Mouse (Mus musculus): ENCODE measurements around the gene Lrcol1. TPM values are rescaled to one million over a fixed set of nuclear protein-coding genes. Genes with fewer than 3 reads are reported as not detected.

Lrcol1 gene
- polyA plus RNA-seq, 1 experiment from 2014 or later = not detected

DNA sequence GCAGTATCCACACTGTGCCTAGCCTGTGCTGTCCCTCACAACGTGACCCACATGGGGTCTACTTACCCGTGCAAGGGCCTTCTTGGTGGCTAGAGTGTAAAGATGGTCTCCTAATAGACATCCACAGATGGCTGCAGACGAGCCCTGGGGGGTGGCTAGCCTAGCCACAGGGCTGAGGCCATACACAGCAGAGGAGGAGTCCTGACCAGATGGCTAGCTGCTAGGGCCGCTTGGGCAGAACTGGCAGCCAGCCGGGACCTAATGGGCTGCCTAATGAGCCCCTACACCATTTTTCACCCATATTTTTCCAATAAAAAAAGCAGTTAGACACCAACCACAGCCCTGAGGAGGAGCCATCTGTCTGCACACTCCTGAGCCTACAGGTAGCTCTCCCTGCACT is 48.2 kb downstream of the Lrcol1 start:
- no peak overlapping the region for H3K27ac ChIP-seq (ENCODE audit: low read length)
- H3K4me3 ChIP-seq (ENCODE audit: low read depth, low read length) = no peak overlapping the region
- 74% methylated on average over 5 of the region's 5 CpGs for WGBS
- H3K9ac ChIP-seq (replicated peaks; ENCODE audit: low read depth, low read length) = no peak overlapping the region
- H3K9me3 ChIP-seq (ENCODE audit: control insufficient read depth, low read depth, low read length) = no peaks in the 10 kb centered on the region
- H3K4me1 ChIP-seq (ENCODE audit: control insufficient read depth, insufficient read depth, low read length) = no peaks in the 10 kb centered on the region
- no peaks in the 10 kb centered on the region for H3K27me3 ChIP-seq (ENCODE audit: control insufficient read depth, insufficient read depth, low read length)
- H3K36me3 ChIP-seq (ENCODE audit: control insufficient read depth, insufficient read depth, low read length) = no peaks in the 10 kb centered on the region
- no peak overlapping the region for H3K4me2 ChIP-seq (replicated peaks; ENCODE audit: low read depth, low read length)
- no peak for ATAC-seq (ENCODE audit: insufficient number of reproducible peaks, insufficient read depth, low FRiP score, low read depth)

- H3K9ac ChIP-seq (replicated peaks; ENCODE audit: low read depth, low read length) = no peak overlapping the region
- H3K4me1 ChIP-seq (ENCODE audit: control insufficient read depth, insufficient read depth, low read length) = no peaks in the 10 kb centered on the region
Measured at GRCm38 (mm10) chr5:110395006-110395661, 50.6 kb downstream of the Lrcol1 start.

GRCm38 (mm10) chr5:110401101-110401500 is 56.6 kb downstream of the Lrcol1 start:
- Histone ChIP-seq H3K4me1 (ENCODE audit: control insufficient read depth, insufficient read depth, low read length) (no peaks in the 10 kb centered on the region), H3K4me2 (replicated peaks; ENCODE audit: low read depth, low read length) (no peak overlapping the region), H3K27me3 (ENCODE audit: control insufficient read depth, insufficient read depth, low read length) (no peaks in the 10 kb centered on the region), H3K27ac (ENCODE audit: low read length) (no peak overlapping the region), H3K36me3 (ENCODE audit: control insufficient read depth, insufficient read depth, low read length) (no peaks in the 10 kb centered on the region), H3K9ac (replicated peaks; ENCODE audit: low read depth, low read length) (no peak overlapping the region), H3K4me3 (ENCODE audit: low read depth, low read length) (no peak overlapping the region), H3K9me3 (ENCODE audit: control insufficient read depth, low read depth, low read length) (no peaks in the 10 kb centered on the region)
- ATAC-seq (ENCODE audit: insufficient number of reproducible peaks, insufficient read depth, low FRiP score, low read depth) = no peak
- 89% methylated on average over 8 of the region's 8 CpGs for WGBS

More at GRCm38 (mm10) chr5:110395006-110395661, 50.6 kb downstream of the Lrcol1 start:
- no peaks in the 10 kb centered on the region for H3K9me3 ChIP-seq (ENCODE audit: control insufficient read depth, low read depth, low read length)
- H3K36me3 ChIP-seq (ENCODE audit: control insufficient read depth, insufficient read depth, low read length) = no peaks in the 10 kb centered on the region
- no peaks in the 10 kb centered on the region for H3K27me3 ChIP-seq (ENCODE audit: control insufficient read depth, insufficient read depth, low read length)
- H3K4me2 ChIP-seq (replicated peaks; ENCODE audit: low read depth, low read length) = no peak overlapping the region
- no peak overlapping the region for H3K4me3 ChIP-seq (ENCODE audit: low read depth, low read length)
- 81% methylated on average over 5 of the region's 5 CpGs for whole genome bisulfite sequencing
- no peak for ATAC-seq (ENCODE audit: insufficient number of reproducible peaks, insufficient read depth, low FRiP score, low read depth)
- no peak overlapping the region for H3K27ac ChIP-seq (ENCODE audit: low read length)

DNA sequence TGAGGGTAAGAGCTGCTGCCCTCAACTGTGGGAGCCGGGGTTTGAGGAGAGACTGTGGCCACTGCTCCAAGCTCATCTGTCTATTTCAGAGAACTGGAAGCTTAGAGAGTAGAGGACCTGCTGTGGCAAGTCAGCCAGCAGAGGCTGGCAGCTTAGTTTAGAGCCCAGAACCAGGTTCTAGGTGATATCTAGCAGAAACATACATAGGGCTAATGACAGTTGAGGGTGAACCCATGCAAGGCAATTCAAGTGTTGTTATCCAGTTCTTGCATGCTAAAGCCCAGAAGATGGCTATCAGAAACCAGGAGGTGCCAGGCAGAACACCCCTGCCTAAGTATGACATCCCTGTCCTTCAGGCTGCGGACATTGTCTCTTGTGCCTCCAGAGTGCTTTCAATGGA is 58.0 kb downstream of the Lrcol1 start:
- Histone ChIP-seq H3K4me2 (replicated peaks; ENCODE audit: low read depth, low read length) (no peak overlapping the region), H3K36me3 (ENCODE audit: control insufficient read depth, insufficient read depth, low read length) (no peaks in the 10 kb centered on the region), H3K27me3 (ENCODE audit: control insufficient read depth, insufficient read depth, low read length) (no peaks in the 10 kb centered on the region), H3K27ac (ENCODE audit: low read length) (no peak overlapping the region), H3K4me1 (ENCODE audit: control insufficient read depth, insufficient read depth, low read length) (no peaks in the 10 kb centered on the region), H3K9ac (replicated peaks; ENCODE audit: low read depth, low read length) (no peak overlapping the region), H3K4me3 (ENCODE audit: low read depth, low read length) (no peak overlapping the region), H3K9me3 (ENCODE audit: control insufficient read depth, low read depth, low read length) (no peaks in the 10 kb centered on the region)
- no peak for ATAC-seq (ENCODE audit: insufficient number of reproducible peaks, insufficient read depth, low FRiP score, low read depth)
- 87% methylated on average over 2 of the region's 2 CpGs for WGBS

DNA sequence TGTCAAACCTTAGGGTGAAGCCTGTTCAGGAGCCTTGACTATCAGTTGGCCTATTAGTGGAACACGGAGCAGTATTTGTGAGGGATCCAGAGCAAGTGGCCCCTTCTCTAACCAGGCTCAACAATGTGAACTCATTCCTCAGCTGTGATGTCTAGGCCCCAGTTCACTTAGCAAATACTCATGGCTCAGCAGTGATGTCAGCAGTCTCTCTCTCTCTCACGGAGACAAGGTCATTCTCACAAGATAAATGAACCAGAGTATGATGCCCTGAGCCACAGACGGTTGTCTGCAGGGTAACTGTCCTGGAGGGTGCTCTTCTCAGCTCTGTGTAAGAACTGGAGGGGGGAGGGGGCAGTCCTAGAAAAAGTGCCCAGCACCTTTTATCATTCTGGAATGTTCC is 59.4 kb downstream of the Lrcol1 start:
- Histone ChIP-seq H3K27me3 (ENCODE audit: control insufficient read depth, insufficient read depth, low read length) (no peaks in the 10 kb centered on the region), H3K27ac (ENCODE audit: low read length) (no peak overlapping the region), H3K9ac (replicated peaks; ENCODE audit: low read depth, low read length) (no peak overlapping the region), H3K4me1 (ENCODE audit: control insufficient read depth, insufficient read depth, low read length) (no peaks in the 10 kb centered on the region), H3K36me3 (ENCODE audit: control insufficient read depth, insufficient read depth, low read length) (no peaks in the 10 kb centered on the region), H3K4me3 (ENCODE audit: low read depth, low read length) (no peak overlapping the region), H3K9me3 (ENCODE audit: control insufficient read depth, low read depth, low read length) (no peaks in the 10 kb centered on the region), H3K4me2 (replicated peaks; ENCODE audit: low read depth, low read length) (no peak overlapping the region)
- no peak for ATAC-seq (ENCODE audit: insufficient number of reproducible peaks, insufficient read depth, low FRiP score, low read depth)
- 28% methylated on average over 3 of the region's 3 CpGs for WGBS

Other genes with a start within 250 kb of the Lrcol1 start
- 0.69 and 0.97 TPM in 2 replicates for gene Plcxd1, start 244.8 kb upstream of the Lrcol1 start, polyA plus RNA-seq (2014; fragmentation: Nextera tagmentation; extraction: Ambion mirVana)
- gene Gtpbp6, start 236.5 kb upstream of the Lrcol1 start, polyA plus RNA-seq (2014; fragmentation: Nextera tagmentation; extraction: Ambion mirVana) = 27.1 and 30.8 TPM in 2 replicates
- gene Zfp605, start 234.6 kb upstream of the Lrcol1 start, polyA plus RNA-seq (2014; fragmentation: Nextera tagmentation; extraction: Ambion mirVana) = 4.0 and 5.8 TPM in 2 replicates
- gene Chfr, start 208.9 kb upstream of the Lrcol1 start, polyA plus RNA-seq (2014; fragmentation: Nextera tagmentation; extraction: Ambion mirVana) = 42.0 and 42.2 TPM in 2 replicates
- 25.8 and 27.1 TPM in 2 replicates for gene Golga3, start 168.0 kb upstream of the Lrcol1 start, polyA plus RNA-seq (2014; fragmentation: Nextera tagmentation; extraction: Ambion mirVana)
- gene Ankle2, start 113.7 kb upstream of the Lrcol1 start, polyA plus RNA-seq (2014; fragmentation: Nextera tagmentation; extraction: Ambion mirVana) = 35.3 and 39.4 TPM in 2 replicates
- gene Pgam5, start 74.8 kb upstream of the Lrcol1 start, polyA plus RNA-seq (2014; fragmentation: Nextera tagmentation; extraction: Ambion mirVana) = 58.4 and 70.8 TPM in 2 replicates
- 5.3 and 5.5 TPM in 2 replicates for gene Pxmp2, start 58.5 kb upstream of the Lrcol1 start, polyA plus RNA-seq (2014; fragmentation: Nextera tagmentation; extraction: Ambion mirVana)
- gene Pole, start 58.4 kb upstream of the Lrcol1 start, polyA plus RNA-seq (2014; fragmentation: Nextera tagmentation; extraction: Ambion mirVana) = 29.5 and 30.7 TPM in 2 replicates
- gene P2rx2, start 1.5 kb upstream of the Lrcol1 start, polyA plus RNA-seq (2014; fragmentation: Nextera tagmentation; extraction: Ambion mirVana) = 0.94 and 1.8 TPM in 2 replicates
- 8.6 and 9.8 TPM in 2 replicates for gene Fbrsl1, start 103.8 kb downstream of the Lrcol1 start, polyA plus RNA-seq (2014; fragmentation: Nextera tagmentation; extraction: Ambion mirVana)
- 0.86 and 1.2 TPM in 2 replicates for gene Galnt9, start 199.6 kb downstream of the Lrcol1 start, polyA plus RNA-seq (2014; fragmentation: Nextera tagmentation; extraction: Ambion mirVana)

Measured in stomach, embryonic 14.5 days (tissue).